Mouse (Mus musculus) T-helper 17 cell (primary cell): ENCODE results near the gene Prrxl1.

ENCODE experiments used
- in situ Hi-C, 2 experiments: fragments of 300-600 bp; cut with MboI, MseI; formaldehyde crosslinking; loops; 1 replicate in 1 of 2; 2 replicates in 1 of 2; pipeline ENCODE4 v1.15.1; 2025; ENCODE audit warnings: high pct_unique_total_duplicates in 2 of 2

Prrxl1 gene

DNA sequence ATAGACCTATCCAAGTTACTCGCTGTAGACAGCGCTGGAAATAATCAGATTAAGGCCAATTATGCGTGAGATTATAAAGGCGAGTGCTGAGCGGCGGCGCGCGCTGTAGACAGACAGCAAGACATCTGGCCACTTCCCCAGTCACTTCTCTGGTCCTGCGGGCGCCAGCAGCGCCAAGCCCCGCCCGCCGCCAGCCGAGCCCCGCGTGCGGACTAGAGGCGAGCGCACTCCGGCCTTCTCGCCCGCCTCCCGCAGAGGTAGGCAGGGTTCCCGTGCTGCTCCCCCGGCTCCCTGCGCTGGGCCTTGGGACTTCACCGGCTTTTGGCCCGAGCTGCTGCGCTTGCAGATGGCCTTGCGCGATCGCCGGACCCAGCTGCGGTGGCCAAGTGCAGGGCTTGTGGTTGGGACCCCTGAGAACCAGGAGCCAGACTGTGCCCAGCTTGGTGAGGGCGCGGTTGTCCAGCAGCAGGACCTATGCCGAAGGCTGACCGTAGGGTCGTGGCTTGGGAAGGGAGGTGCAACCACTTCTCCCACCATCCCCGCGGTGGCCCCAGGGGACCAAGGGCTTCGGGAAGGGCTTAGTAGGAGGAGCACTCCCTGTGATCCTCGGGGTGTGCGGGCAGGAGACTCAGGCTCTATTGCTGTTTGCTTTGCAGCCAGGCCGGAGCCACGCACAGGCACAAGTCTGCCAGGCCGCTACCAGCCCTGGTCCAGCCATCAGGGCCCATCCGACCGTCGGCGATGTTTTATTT lies at the start of gene Prrxl1:
Prrxl1 (plus strand) TSS at position 118 of the 752 bp plus-strand sequence.
- in situ Hi-C loops, result loop anchor here (5.0 to 10.0 kb wide), 2 partner anchors 363 to 365 kb away; no protein-coding TSS in a partner anchor

GRCm38 (mm10) chr14:32551854-32552253 lies 47.4 kb upstream of the Prrxl1 start:
- in situ Hi-C loops, result no loop called here

DNA sequence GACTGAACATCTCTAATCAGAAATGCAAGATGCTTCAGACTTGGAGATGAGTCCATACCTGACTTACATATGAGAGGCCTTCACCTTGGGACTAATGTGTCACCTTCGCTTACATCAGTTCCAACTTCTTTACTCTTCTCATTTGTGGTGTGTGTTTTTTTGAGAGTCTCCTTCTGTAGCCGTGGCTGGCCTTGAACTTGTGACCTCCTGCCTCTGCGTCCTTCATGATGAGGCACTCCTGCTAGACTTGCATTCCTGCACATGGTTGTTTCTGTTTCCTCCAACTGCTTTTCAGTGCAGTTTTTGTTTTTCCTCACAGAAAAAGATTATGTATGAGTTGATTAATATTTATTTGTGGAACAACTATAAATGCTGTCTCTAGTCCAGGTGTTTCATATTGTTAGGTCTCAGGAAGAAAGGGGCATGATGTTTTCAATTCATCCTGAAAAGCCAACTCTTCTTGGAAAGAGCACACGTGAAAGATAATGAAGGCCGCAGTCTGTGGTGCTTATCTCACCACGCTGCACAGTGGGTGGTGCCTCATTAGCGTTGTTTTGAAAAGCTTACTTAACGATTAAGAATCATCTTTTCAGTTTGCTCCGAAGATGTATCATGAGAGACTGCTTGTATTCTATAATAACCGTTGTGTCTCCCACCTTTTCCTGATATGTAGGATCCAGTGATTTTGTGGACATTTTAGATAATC lies 45.9 kb upstream of the Prrxl1 start:
- in situ Hi-C loops, result no loop called here

GRCm38 (mm10) chr14:32554860-32555526 lies 44.2 kb upstream of the Prrxl1 start:
- in situ Hi-C loops, result no loop called here

DNA sequence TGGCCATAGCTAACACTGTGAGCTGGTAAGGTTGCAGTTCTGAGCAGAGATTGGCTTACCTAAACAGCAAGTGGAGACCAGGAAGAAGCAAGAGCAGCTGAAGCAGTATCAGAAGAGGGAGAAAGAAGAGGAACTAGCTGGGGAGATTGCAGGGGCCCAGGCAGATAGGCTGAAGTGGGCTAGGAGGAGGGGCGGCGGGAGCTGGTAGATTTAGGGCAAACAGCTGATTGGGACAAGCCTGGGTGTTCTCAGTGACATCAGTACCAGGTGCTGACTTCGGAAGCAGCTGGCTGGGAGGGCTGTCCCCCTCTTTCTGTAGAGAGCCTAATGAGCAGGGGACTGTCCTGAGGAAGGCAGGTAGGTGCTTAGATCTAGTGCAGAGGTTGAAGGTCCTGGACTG lies 37.8 kb upstream of the Prrxl1 start:
- in situ Hi-C loops, result no loop called here

DNA sequence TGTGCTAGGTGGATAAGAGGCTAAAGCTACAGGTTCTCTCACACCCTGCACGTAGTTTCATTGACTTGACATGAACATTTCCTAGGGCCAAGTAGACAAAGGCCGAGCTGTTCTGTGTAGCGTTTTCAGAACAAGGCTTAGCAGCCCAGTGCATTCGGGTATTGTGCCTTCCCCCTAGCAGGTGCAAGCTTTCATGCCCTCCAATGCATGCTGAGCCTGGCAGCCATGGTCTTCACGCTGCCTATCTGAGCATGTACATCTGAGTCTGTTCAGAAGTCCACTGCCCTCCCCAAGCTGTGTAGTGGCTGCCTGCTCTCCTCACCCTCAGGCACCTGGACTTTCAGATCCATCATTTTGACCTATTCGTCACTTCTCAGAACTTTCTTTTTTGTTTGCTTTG lies 35.5 kb upstream of the Prrxl1 start:
- in situ Hi-C loops, result no loop called here

DNA sequence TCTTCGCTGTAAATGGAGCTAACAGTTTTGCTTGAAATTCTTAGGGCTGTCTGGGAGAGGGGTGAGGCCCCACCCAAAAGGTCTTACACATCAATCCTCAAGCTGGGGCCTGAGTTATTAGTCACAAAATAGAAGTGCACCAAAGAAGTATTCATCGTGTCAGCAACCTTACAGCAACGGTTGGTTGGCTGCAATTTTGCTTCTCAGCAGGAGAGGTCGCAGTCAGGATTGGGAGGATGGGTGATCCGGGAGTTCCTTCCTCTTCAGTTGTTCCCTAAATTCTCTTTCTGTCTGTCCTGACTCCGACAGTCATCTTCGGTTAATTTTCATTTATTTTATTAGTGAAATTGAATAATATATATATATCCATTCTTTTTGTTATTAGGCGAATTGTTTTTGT lies 26.7 kb upstream of the Prrxl1 start:
- in situ Hi-C loops, result no loop called here

DNA sequence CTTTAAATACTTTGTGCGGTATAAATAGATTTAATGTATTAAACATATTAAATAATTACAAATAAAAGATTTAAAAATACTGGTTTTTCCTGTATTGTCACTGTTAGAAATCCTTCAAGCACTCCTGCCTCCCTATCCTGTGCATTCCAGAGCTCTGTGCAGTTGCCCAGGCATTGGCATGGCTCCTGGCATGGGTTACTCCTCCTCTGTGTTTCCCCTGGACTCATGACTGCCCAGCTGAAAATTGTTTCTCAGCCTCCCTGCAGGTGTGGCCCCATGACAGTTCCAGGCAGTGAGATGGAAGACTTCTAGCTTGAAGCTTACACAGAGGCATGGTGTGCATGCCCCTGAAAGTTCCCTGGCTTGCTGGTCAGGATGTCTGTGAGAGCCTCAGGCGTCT lies 20.8 kb upstream of the Prrxl1 start:
- in situ Hi-C loops, result no loop called here

DNA sequence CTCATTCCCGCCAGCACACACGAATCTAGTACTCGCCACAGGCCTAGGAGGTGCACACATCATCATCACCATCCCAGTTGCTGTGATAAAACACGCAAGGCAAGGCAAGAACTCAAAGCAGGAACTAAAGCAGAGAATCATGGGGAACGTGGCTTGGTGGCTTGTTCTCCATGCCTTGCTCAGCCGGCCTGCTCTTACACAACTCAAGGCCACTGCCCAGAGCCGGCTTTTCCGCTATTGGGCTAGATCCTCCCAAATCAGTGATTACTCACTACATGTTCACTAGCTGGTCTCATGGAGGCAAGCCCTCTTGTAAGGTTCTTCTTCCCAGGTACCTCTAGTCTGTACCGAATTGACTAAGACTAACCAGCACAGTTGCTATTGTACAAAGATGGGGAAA lies 15.5 kb upstream of the Prrxl1 start:
- in situ Hi-C loops, result loop anchor here in 1 of 2 experiments (5.0 kb wide), 1 partner anchor 51 kb away; no protein-coding TSS in a partner anchor

DNA sequence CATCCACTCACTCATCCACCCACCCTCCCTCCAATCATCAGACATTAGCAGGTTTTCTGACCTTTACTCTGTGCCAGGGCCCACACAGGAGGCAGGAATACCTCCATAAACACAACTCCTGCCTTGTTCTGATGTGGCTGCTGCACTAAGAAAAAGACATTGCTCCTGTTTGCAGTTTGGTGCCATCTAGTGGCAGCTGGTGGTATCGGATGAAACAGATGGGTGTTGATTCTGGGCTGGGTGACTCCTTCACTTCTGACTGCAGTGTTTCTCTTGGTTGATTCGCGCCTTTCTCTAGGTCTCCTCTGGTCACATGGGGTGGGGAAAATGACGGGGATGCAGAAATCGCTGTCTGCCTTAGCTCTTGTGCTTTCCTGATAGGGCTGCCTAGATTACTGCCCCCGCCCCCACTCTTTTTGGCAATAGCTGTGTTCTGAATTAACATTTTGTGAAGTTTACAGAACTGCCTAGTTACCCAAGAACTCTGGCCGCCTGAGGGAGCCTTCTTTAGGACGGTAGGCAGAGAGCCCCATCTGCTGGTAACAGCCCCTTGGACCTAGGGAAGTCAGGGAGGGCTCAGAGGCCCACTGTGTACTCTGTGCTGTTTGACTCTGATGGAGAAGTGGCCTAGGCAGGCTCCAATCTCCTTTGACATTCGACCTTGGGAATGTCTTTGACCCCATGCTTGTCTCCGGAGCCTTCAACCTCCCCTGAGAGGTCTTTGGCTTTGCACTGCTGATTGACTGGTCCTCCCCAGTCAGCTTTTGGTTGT lies 12.0 kb upstream of the Prrxl1 start:
- in situ Hi-C loops, result no loop called here

DNA sequence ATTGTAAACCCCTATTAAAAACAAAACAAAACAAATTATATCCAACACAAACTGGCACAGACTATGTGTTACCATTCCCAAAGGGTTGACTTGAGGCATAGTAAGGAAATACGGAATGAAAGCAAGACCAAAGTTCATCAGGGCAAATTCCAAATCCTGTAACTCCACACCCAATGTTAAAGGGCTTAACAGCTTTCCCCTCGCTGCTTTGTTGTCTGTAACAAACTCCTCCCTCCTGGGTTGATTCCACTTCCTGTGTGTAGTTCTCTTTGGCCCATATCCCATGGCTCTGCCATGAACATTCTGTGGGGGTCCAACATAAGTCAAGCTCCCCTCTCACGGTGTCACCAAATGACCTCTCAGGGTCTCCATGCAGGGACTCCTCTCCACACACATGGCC lies 8.8 kb upstream of the Prrxl1 start:
- in situ Hi-C loops, result loop anchor here in 1 of 2 experiments (5.0 kb wide), 1 partner anchor 58 kb away; no protein-coding TSS in a partner anchor

DNA sequence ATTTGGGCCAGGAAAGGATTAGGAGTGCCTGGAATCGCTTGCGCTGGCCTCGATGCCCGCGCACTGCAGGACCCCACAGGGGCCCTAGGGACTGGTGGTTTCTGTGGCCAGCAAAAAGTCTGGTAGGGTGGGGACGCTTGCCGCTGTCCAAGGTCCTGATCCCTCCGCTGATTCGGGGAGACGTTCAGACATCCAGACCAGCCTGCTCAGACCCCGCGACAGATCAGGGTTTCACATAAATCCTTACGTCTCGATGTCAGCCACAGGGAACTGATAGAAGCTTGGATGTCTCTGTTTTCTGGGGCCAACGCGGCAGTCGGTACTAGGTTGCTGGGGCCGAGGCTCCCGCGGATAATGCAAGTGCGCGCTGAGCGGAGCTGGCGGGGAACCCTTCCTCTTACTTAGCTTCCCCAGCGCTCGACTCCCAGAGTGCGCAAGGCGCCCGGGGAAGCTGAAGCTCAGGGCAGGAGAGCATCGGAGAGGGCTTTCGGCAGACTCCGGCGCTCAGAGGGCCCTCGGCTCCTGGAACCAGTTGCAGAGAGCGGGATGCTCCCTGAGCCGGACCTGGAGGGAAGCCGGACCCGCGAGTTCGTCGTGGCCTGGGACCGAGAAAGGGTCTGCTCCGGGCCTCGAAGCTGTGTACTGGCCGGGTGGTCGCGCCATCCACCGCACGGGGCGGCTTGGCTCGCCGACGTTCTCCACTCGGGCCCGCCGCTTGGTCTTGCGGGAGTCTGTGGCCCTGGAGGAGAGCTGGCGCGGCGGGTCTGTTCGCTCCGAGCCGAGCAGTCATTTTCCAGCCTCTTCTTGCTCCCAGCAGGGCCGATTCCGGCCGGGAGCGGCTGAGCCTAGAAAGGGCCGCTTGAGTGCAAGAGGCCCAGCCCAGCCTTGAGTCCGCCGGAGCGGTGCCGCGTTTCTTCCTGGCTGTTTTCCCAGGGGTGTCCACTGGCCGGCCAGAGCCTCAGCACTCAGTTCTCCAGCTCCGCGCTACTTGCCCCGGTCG lies 1.7 kb upstream of the Prrxl1 start:
- in situ Hi-C loops, result no loop called here

DNA sequence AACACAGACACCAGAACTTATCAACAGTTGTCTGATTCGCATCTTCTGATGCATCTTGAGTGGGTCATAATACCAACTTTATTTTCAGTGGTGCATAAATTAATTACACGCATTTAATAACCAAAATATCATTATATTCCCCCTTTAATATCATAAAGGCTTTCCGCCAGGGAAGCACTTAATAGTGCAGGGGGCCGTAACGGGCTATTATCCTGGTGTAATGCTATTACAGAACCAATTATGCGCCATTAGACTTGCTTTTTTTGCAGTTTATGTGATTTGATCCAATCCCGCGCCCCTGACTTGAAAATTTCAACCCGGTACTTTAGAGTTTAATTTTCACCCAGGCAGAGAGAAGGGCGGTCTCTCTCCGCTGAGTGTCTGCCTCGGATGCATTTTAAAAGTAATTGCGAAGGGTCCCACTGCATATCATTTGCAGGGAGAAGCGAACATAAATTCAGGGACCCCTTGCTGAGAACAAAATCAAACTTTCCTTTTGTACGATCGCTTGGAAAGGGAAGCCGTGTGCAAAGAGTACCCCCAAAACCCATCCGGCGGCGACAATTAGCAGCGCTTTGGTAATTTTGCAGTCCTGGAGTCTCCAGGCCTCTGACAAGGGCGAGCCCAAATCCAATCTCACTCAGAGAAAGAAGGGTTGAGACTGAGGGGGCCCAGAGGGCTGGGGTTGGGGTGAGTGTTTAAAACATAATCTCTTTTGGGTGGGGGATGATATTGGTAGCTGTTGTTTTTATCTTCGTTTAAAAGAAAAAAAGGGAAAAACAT lies 579 bp upstream of the Prrxl1 start:
- in situ Hi-C loops, result no loop called here

DNA sequence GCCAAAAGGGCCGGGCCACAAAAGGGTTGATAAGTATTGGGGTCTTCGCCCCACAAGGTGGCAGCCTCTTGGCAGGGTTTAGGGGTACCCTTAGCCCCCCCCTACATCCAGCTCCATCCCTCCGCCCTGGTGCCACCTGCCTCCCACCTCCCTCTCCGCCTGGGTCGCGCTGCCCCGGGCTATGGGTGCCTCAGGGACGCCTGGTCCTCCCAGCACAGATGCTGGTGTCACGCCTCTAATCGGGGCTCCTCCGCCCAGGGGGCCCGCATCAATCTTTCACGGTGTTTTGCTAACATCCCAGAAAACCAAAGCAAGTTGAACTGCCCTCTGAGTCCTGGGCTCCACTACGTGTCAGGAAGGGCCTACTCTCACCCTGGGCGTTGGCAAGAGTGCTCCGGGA lies 903 bp downstream of the Prrxl1 start:
- in situ Hi-C loops, result loop anchor here (5.0 to 10.0 kb wide), 2 partner anchors 362 to 365 kb away; no protein-coding TSS in a partner anchor

GRCm38 (mm10) chr14:32605508-32605907 lies 6.3 kb downstream of the Prrxl1 start:
- in situ Hi-C loops, result loop anchor here in 1 of 2 experiments (10.0 kb wide), 1 partner anchor 359 kb away; no protein-coding TSS in a partner anchor

DNA sequence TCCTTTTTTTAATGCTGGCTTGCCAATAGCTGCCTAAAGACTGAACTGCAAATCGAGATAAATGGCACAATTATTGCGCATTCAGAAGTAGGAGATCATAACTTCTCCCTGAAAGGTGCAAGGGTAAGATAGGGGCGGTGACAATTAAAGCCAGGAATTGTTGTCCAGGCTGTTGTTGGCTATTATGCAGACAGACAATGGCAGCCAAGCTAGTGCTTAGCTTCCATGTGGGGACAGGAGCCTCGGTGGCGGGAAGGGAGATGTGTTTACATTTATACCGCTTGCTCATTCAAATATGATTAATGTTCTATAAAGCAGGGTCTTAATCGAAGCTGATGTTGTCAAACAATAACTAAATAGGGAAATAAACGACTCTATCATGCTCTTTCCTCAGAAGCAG lies 7.1 kb downstream of the Prrxl1 start:
- in situ Hi-C loops, result loop anchor here in 1 of 2 experiments (10.0 kb wide), 1 partner anchor 358 kb away; no protein-coding TSS in a partner anchor

GRCm38 (mm10) chr14:32609392-32609791 lies 10.2 kb downstream of the Prrxl1 start:
- in situ Hi-C loops, result loop anchor here in 1 of 2 experiments (10.0 kb wide), 1 partner anchor 355 kb away; no protein-coding TSS in a partner anchor

- in situ Hi-C loops, result no loop called here
Observed at GRCm38 (mm10) chr14:32617253-32617652, 18.0 kb downstream of the Prrxl1 start.

- in situ Hi-C loops, result no loop called here
Observed at GRCm38 (mm10) chr14:32624245-32624644, 25.0 kb downstream of the Prrxl1 start.
